Mouse (Mus musculus) kidney, embryonic 16.5 days (tissue): Measurements from ENCODE around the gene Slc18b1. TPM values are rescaled to one million over a fixed set of nuclear protein-coding genes. Genes with fewer than 3 reads are reported as not detected.

Source experiments
- ATAC-seq: fragments of 200-750 bp; cut with Nextera tagmentation; 2 replicates; pipeline ENCODE4 v1.8.0; 2017; ENCODE audit warnings: moderate TSS enrichment; ENCODE audit not compliant: low FRiP score, low TSS enrichment
- H3K27ac ChIP-seq: fragments of 300-500 bp; sonication (generic); 2 replicates; pipeline ENCODE4 v1.5.1; 2014; ENCODE audit warnings: low read length
- H3K27me3 ChIP-seq: fragments of 300-500 bp; sonication (generic); 2 replicates; pipeline ENCODE4 v1.6.1; 2014; ENCODE audit warnings: low read length, control low read depth, mixed read lengths; ENCODE audit not compliant: insufficient read depth
- H3K36me3 ChIP-seq: fragments of 300-500 bp; sonication (generic); 2 replicates; pipeline ENCODE4 v1.6.1; 2014; ENCODE audit warnings: low read length, control low read depth, mixed read lengths; ENCODE audit not compliant: insufficient read depth
- H3K4me1 ChIP-seq: fragments of 300-500 bp; sonication (generic); 2 replicates; pipeline ENCODE4 v1.6.1; 2014; ENCODE audit warnings: low read length, control low read depth, mixed read lengths; ENCODE audit not compliant: insufficient read depth
- H3K4me2 ChIP-seq: fragments of 300-500 bp; sonication (generic); replicated peaks from 2 replicates; pipeline ENCODE4 v1.6.1; 2014; ENCODE audit warnings: low read depth, low read length
- H3K4me3 ChIP-seq: fragments of 300-500 bp; sonication (generic); 2 replicates; pipeline ENCODE4 v1.5.1; 2014; ENCODE audit warnings: mild to moderate bottlenecking, low read length
- H3K9ac ChIP-seq: fragments of 300-500 bp; sonication (generic); replicated peaks from 2 replicates; pipeline ENCODE4 v1.6.1; 2014; ENCODE audit warnings: low read length
- H3K9me3 ChIP-seq: fragments of 300-500 bp; sonication (generic); 2 replicates; pipeline ENCODE4 v1.6.1; 2016; ENCODE audit warnings: low read length, control low read depth
- WGBS: fragments of 180-500 bp; shearing (Covaris S2); extraction: QIAGEN DNeasy Blood & Tissue Kit; methylation state at CpG from one replicate; pipeline ENCODE4 v1.1.7; 2014; 5-methylcytosine and 5-hydroxymethylcytosine counted together
- polyA plus RNA-seq: library from polyadenylated mRNA; unstranded; fragments of >200 nt; fragmentation: Nextera tagmentation; extraction: Ambion mirVana; gene quantifications from 2 replicates; pipeline ENCODE4 v1.2.1, GENCODE M21; 2015

Gene Slc18b1
- polyA plus RNA-seq, 1 experiment from 2014 or later = 18.0 TPM

GRCm38 (mm10) chr10:23836003-23836964 lies 39.5 kb downstream of the Slc18b1 start:
- Histone ChIP-seq H3K36me3 (no peaks in the 10 kb centered on the region), H3K4me3 (no peak overlapping the region), H3K4me1 (peaks cover 16% of the 10 kb centered on the region; the same call in 1 of the 2 replicates), H3K4me2 (no peak overlapping the region), H3K9me3 (no peaks in the 10 kb centered on the region), H3K27ac (peak overlapping the region; percentile 41; the same call in 1 of the 2 replicates), H3K9ac (no peak overlapping the region), H3K27me3 (no peaks in the 10 kb centered on the region)
- WGBS = 52% methylated on average over 9 of the region's 9 CpGs
- peak; percentile 77; the same call in 1 of the 2 replicates for ATAC-seq

GRCm38 (mm10) chr10:23837115-23837514 lies 40.3 kb downstream of the Slc18b1 start:
- peak; percentile 73; the same call in 1 of the 2 replicates for ATAC-seq
- no peak overlapping the region for H3K4me2 ChIP-seq
- no peaks in the 10 kb centered on the region for H3K27me3 ChIP-seq
- peaks cover 16% of the 10 kb centered on the region; the same call in 1 of the 2 replicates for H3K4me1 ChIP-seq
- no peaks in the 10 kb centered on the region for H3K9me3 ChIP-seq
- no peaks in the 10 kb centered on the region for H3K36me3 ChIP-seq
- WGBS = 48% methylated on average over 3 of the region's 3 CpGs
- no peak overlapping the region for H3K4me3 ChIP-seq
- H3K9ac ChIP-seq = no peak overlapping the region
- peak overlapping the region; percentile 69; the same call in 1 of the 2 replicates for H3K27ac ChIP-seq

- Histone ChIP-seq H3K27ac (no peak overlapping the region), H3K9me3 (no peaks in the 10 kb centered on the region), H3K9ac (no peak overlapping the region), H3K4me3 (no peak overlapping the region), H3K36me3 (no peaks in the 10 kb centered on the region), H3K27me3 (no peaks in the 10 kb centered on the region), H3K4me1 (peaks cover 16% of the 10 kb centered on the region; the same call in 1 of the 2 replicates), H3K4me2 (no peak overlapping the region)
- 93% methylated on average over 3 of the region's 3 CpGs for WGBS
- no peak for ATAC-seq
Observed at GRCm38 (mm10) chr10:23838910-23839309, 42.1 kb downstream of the Slc18b1 start.

- Histone ChIP-seq H3K9ac (no peak overlapping the region), H3K9me3 (no peaks in the 10 kb centered on the region), H3K4me3 (no peak overlapping the region), H3K27me3 (no peaks in the 10 kb centered on the region), H3K4me1 (peaks cover 16% of the 10 kb centered on the region; the same call in 1 of the 2 replicates), H3K4me2 (no peak overlapping the region), H3K27ac (no peak overlapping the region), H3K36me3 (no peaks in the 10 kb centered on the region)
- ATAC-seq = no peak
- WGBS = 30% methylated on average over 9 of the region's 9 CpGs
Observed at GRCm38 (mm10) chr10:23839368-23839767, 42.6 kb downstream of the Slc18b1 start.

- no peak overlapping the region for H3K27ac ChIP-seq
- no peaks in the 10 kb centered on the region for H3K27me3 ChIP-seq
- WGBS = 82% methylated on average over 4 of the region's 4 CpGs
- H3K9me3 ChIP-seq = no peaks in the 10 kb centered on the region
- H3K4me3 ChIP-seq = no peak overlapping the region
- no peak for ATAC-seq
- H3K36me3 ChIP-seq = no peaks in the 10 kb centered on the region
- no peak overlapping the region for H3K9ac ChIP-seq
- H3K4me2 ChIP-seq = no peak overlapping the region
- H3K4me1 ChIP-seq = peaks cover 15% of the 10 kb centered on the region; the same call in 1 of the 2 replicates
Observed at GRCm38 (mm10) chr10:23840496-23840895, 43.7 kb downstream of the Slc18b1 start.

- Histone ChIP-seq H3K36me3 (no peaks in the 10 kb centered on the region), H3K27me3 (no peaks in the 10 kb centered on the region), H3K9me3 (no peaks in the 10 kb centered on the region), H3K4me3 (no peak within 1 kb of the TSS), H3K4me2 (no peak within 1 kb of the TSS), H3K9ac (no peak within 1 kb of the TSS), H3K27ac (no peak within 1 kb of the TSS), H3K4me1 (no peaks in the 10 kb centered on the region)
- no peak for ATAC-seq
- 70% methylated on average over 4 of the region's 4 CpGs for WGBS
Observed at GRCm38 (mm10) chr10:23851228-23851912, 54.6 kb downstream of the Slc18b1 start, which contains the start of gene Vnn3. Vnn3 (plus strand) TSS chr10:23851462.

GRCm38 (mm10) chr10:23852096-23852495 lies 55.3 kb downstream of the Slc18b1 start:
- H3K4me2 ChIP-seq = no peak overlapping the region
- H3K4me3 ChIP-seq = no peak overlapping the region
- H3K27ac ChIP-seq = no peak overlapping the region
- H3K27me3 ChIP-seq = no peaks in the 10 kb centered on the region
- H3K9ac ChIP-seq = no peak overlapping the region
- H3K36me3 ChIP-seq = no peaks in the 10 kb centered on the region
- H3K9me3 ChIP-seq = no peaks in the 10 kb centered on the region
- no peaks in the 10 kb centered on the region for H3K4me1 ChIP-seq
- no peak for ATAC-seq
- WGBS = 80% methylated on average over 2 of the region's 2 CpGs

GRCm38 (mm10) chr10:23864362-23865312 lies 67.9 kb downstream of the Slc18b1 start:
- Histone ChIP-seq H3K4me1 (0 out of 2 replicates have a peak, but pooled peaks cover 3% of the 10 kb centered on the region), H3K36me3 (no peaks in the 10 kb centered on the region), H3K4me3 (no peak overlapping the region), H3K9ac (no peak overlapping the region), H3K27me3 (no peaks in the 10 kb centered on the region), H3K9me3 (peaks cover 17% of the 10 kb centered on the region), H3K4me2 (no peak overlapping the region), H3K27ac (no peak overlapping the region)
- WGBS = 48% methylated on average over 9 of the region's 9 CpGs
- 0 out of 2 replicates have a peak, but pooled peaks have one; percentile 46 for ATAC-seq
